In the genomic region with DNA sequence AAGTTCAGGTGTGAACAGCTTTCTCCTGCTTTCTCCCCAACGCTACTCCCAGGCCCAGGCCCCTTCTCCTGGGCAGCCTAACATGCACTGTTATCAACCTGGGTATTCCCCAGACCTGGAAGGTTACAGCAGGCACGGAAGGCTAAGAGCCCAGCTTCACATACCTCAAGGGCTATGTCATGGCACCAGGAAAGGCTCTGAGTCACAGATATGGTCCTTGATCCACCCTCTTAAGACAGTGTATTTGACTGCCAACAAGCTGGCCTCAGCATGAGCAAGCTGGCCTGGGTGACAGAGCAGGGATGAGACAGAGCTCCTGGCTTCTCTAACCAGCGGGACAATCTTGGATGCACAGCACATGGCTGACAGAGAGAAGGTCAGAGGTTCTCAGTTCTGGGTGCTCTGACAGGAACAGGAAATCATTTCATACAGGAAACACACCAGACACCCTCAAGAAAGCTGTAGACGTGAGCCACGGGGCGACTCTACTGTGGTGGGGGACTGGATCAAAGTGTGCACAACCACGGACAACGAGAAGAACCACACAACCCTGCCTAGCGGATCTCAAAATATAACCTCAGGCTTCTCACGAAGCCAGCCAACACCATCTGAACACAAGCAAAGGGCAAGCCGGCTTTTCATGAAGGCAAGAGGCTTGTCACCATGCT, we compare ENCODE assay signal across 11 mouse cellular contexts.
DNase-seq lines count a peak whose midpoint lies in the region; ATAC-seq and TF ChIP-seq lines count a peak whose summit lies in the region.
"Had no signal": no experiment of that assay in that cellular context is flagged by ENCODE, and none has a peak within 500 bp of the region (broad histone marks: within the 10 kb centered on the region; RNA-seq: fewer than 3 reads in every experiment).

No protein-coding gene starts in this region.

- H3K36me3 ChIP-seq in liver, embryonic 13.5 days, result no peaks in the 10 kb centered on the region
- no peaks in the 10 kb centered on the region for H3K36me3 ChIP-seq in liver, embryonic 12.5 days
- no peaks in the 10 kb centered on the region for H3K36me3 ChIP-seq in heart, adult 2 months (ENCODE audit: control insufficient read depth, insufficient read depth, low read length)
- H3K36me3 ChIP-seq in lung, embryonic 15.5 days, result no peaks in the 10 kb centered on the region
- H3K36me3 ChIP-seq in midbrain, embryonic 13.5 days, result no peaks in the 10 kb centered on the region
- H3K36me3 ChIP-seq: embryonic facial prominence, embryonic 12.5 days; neural tube, embryonic 12.5 days had no signal

- no peak for TF ChIP-seq CTCF in heart, adult 2 months (IDR thresholded peaks at IDR 0.05)

- H3K27me3 ChIP-seq in liver, embryonic 13.5 days, result no peaks in the 10 kb centered on the region
- no peaks in the 10 kb centered on the region for H3K27me3 ChIP-seq in liver, embryonic 12.5 days (replicated peaks)
- H3K27me3 ChIP-seq in heart, adult 2 months (ENCODE audit: control insufficient read depth, insufficient read depth, low read length), result no peaks in the 10 kb centered on the region
- no peaks in the 10 kb centered on the region for H3K27me3 ChIP-seq in lung, embryonic 15.5 days
- H3K27me3 ChIP-seq in midbrain, embryonic 13.5 days, result no peaks in the 10 kb centered on the region
- H3K27me3 ChIP-seq: embryonic facial prominence, embryonic 12.5 days; neural tube, embryonic 12.5 days had no signal

- DNase-seq in liver, embryonic 13.5 days, result no peak
- DNase-seq in heart, adult 2 months, result peak; percentile 52 to 77
- DNase-seq in thymus, postnatal 36 days, result peak; percentile 35 to 53
- no peak for DNase-seq in layer of hippocampus, adult 8-10 months (ENCODE audit: low spot score in 2 of 2)
- DNase-seq in layer of hippocampus, adult 9-10 months (ENCODE audit: low spot score), result no peak
- DNase-seq: kidney, adult 18-20 months had no signal

- intact Hi-C loops in heart, adult 2 months (cut with DNase I), result loop anchor here (1.0 kb wide), 1 partner anchor 44 kb away; no protein-coding TSS in a partner anchor

- ATAC-seq in liver, embryonic 13.5 days (ENCODE audit: low read depth), result peak; percentile 16; the same call in 1 of the 2 replicates
- ATAC-seq in liver, embryonic 12.5 days, result no peak
- peak; percentile 21; the same call in 1 of the 2 replicates for ATAC-seq in lung, embryonic 15.5 days (ENCODE audit: borderline replicate concordance, extremely low read depth, low FRiP score, low TSS enrichment)
- no peak for ATAC-seq in midbrain, embryonic 13.5 days

- peak; percentile 46; the same call in 1 of the 2 replicates for TF ChIP-seq EP300 in heart, adult 2 months (IDR thresholded peaks at IDR 0.05; ENCODE audit: insufficient read depth, low read depth, low read length)

- no peak overlapping the region for H3K4me3 ChIP-seq in liver, embryonic 13.5 days (replicated peaks)
- no peak overlapping the region for H3K4me3 ChIP-seq in liver, embryonic 12.5 days
- H3K4me3 ChIP-seq in heart, adult 2 months, result no peak overlapping the region
- no peak overlapping the region for H3K4me3 ChIP-seq in lung, embryonic 15.5 days
- H3K4me3 ChIP-seq in midbrain, embryonic 13.5 days (replicated peaks), result no peak overlapping the region
- H3K4me3 ChIP-seq: embryonic facial prominence, embryonic 12.5 days; neural tube, embryonic 12.5 days had no signal

- H3K79me2 ChIP-seq in heart, adult 2 months (replicated peaks; ENCODE audit: control insufficient read depth, insufficient read depth, low read length), result 0 out of 2 replicates have a peak, but pooled peaks cover 2% of the 10 kb centered on the region

- 50% methylated on average over 11 of the region's 11 CpGs for WGBS in liver, embryonic 13.5 days (ENCODE audit: insufficient replicate concordance)
- WGBS in liver, embryonic 12.5 days (ENCODE audit: insufficient replicate concordance), result 55% methylated on average over 11 of the region's 11 CpGs
- 31% methylated on average over 11 of the region's 11 CpGs for WGBS in heart, adult 2 months
- 55% methylated on average over 11 of the region's 11 CpGs for WGBS in lung, embryonic 15.5 days
- 93% methylated on average over 11 of the region's 11 CpGs for WGBS in midbrain, embryonic 13.5 days

- H3K4me1 ChIP-seq in liver, embryonic 13.5 days (replicated peaks), result no peaks in the 10 kb centered on the region; the same call in 1 of the 2 replicates
- H3K4me1 ChIP-seq in liver, embryonic 12.5 days, result peaks cover 4% of the 10 kb centered on the region; the same call in 1 of the 2 replicates
- H3K4me1 ChIP-seq in heart, adult 2 months (ENCODE audit: control insufficient read depth, insufficient read depth, low read length), result peaks cover 20% of the 10 kb centered on the region
- H3K4me1 ChIP-seq in lung, embryonic 15.5 days, result peaks cover 36% of the 10 kb centered on the region
- H3K4me1 ChIP-seq in midbrain, embryonic 13.5 days (replicated peaks), result peaks cover 11% of the 10 kb centered on the region; the same call in 1 of the 2 replicates

- H3K9me3 ChIP-seq in liver, embryonic 13.5 days (replicated peaks), result no peaks in the 10 kb centered on the region
- H3K9me3 ChIP-seq in liver, embryonic 12.5 days (replicated peaks), result no peaks in the 10 kb centered on the region
- no peaks in the 10 kb centered on the region for H3K9me3 ChIP-seq in lung, embryonic 15.5 days
- H3K9me3 ChIP-seq in midbrain, embryonic 13.5 days, result no peaks in the 10 kb centered on the region
- H3K9me3 ChIP-seq: embryonic facial prominence, embryonic 12.5 days; neural tube, embryonic 12.5 days had no signal

- no peak overlapping the region for H3K27ac ChIP-seq in liver, embryonic 13.5 days
- H3K27ac ChIP-seq in liver, embryonic 12.5 days, result no peak overlapping the region
- H3K27ac ChIP-seq in heart, adult 2 months, result peak overlapping the region; percentile 65
- H3K27ac ChIP-seq in lung, embryonic 15.5 days, result peak overlapping the region; percentile 42
- no peak overlapping the region for H3K27ac ChIP-seq in midbrain, embryonic 13.5 days
- H3K27ac ChIP-seq: embryonic facial prominence, embryonic 12.5 days; neural tube, embryonic 12.5 days had no signal

- no peak overlapping the region for H3K9ac ChIP-seq in liver, embryonic 13.5 days
- no peak overlapping the region for H3K9ac ChIP-seq in liver, embryonic 12.5 days
- no peak overlapping the region for H3K9ac ChIP-seq in heart, adult 2 months (ENCODE audit: low read depth, low read length)
- no peak overlapping the region for H3K9ac ChIP-seq in lung, embryonic 15.5 days
- no peak overlapping the region for H3K9ac ChIP-seq in midbrain, embryonic 13.5 days (replicated peaks)
- H3K9ac ChIP-seq: embryonic facial prominence, embryonic 12.5 days; neural tube, embryonic 12.5 days had no signal

- H3K4me2 ChIP-seq in liver, embryonic 13.5 days, result no peak overlapping the region
- no peak overlapping the region for H3K4me2 ChIP-seq in liver, embryonic 12.5 days
- no peak overlapping the region for H3K4me2 ChIP-seq in lung, embryonic 15.5 days
- no peak overlapping the region for H3K4me2 ChIP-seq in midbrain, embryonic 13.5 days (replicated peaks)
- H3K4me2 ChIP-seq: embryonic facial prominence, embryonic 12.5 days; neural tube, embryonic 12.5 days had no signal

- peak; percentile 21; the same call in 1 of the 2 replicates for TF ChIP-seq POLR2A in heart, adult 2 months (IDR thresholded peaks at IDR 0.05; ENCODE audit: insufficient read depth, low read depth, low read length)

Comparison
In these comparisons a context has a peak if more than half of its experiments do, and no peak if none do; other contexts are left out.
1. ATAC-seq: peak in liver, embryonic 13.5 days (single experiment) and lung, embryonic 15.5 days (single experiment); none in liver, embryonic 12.5 days (single experiment) and midbrain, embryonic 13.5 days (single experiment).
2. DNase-seq: peak in heart, adult 2 months (2 of 2) and thymus, postnatal 36 days (2 of 2); none in liver, embryonic 13.5 days (single experiment), layer of hippocampus, adult 8-10 months (0 of 2) and layer of hippocampus, adult 9-10 months (single experiment).
3. H3K27ac ChIP-seq: peak in heart, adult 2 months (single experiment) and lung, embryonic 15.5 days (single experiment); none in liver, embryonic 13.5 days (single experiment), liver, embryonic 12.5 days (single experiment) and midbrain, embryonic 13.5 days (single experiment).